Mouse (Mus musculus): ENCODE data around the gene Stx1a. TPM values are rescaled to one million over a fixed set of nuclear protein-coding genes. Genes with fewer than 3 reads are reported as not detected.
A peak's percentile ranks its signal among the peaks of the same experiment; 100 is the strongest.

Stx1a gene
- polyA plus RNA-seq, 1 experiment, result 6.8 TPM

DNA sequence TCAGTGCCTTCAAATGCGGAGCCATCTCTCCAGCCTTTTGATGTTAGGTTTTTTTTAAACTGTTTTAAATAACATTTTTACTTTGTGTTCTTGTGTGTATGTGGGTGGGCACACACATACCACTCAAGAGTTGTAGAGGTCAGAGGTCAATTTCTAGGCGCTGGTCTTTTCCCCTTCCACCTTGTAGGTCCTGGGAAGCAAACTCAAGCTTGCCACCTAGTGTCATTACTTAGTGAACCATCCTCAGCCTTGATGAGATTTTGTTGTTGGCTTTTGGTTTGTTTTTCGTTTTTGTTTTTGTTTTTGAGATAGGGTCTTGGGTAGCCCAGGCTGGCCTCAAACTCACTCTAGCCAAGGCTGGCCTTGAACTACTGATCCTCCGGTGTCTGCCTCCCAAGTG, 52.4 kb downstream of the Stx1a start:
- H3K27me3 ChIP-seq (ENCODE audit: control insufficient read depth, insufficient read depth, low read length), result no peaks in the 10 kb centered on the region
- H3K4me1 ChIP-seq (ENCODE audit: control insufficient read depth, insufficient read depth, low read length), result peaks cover 16% of the 10 kb centered on the region
- no peaks in the 10 kb centered on the region for H3K36me3 ChIP-seq (ENCODE audit: control insufficient read depth, insufficient read depth, low read length)
- H3K27ac ChIP-seq (ENCODE audit: control insufficient read depth, insufficient read depth, low read depth, low read length), result no peak overlapping the region
- H3K4me3 ChIP-seq (ENCODE audit: control insufficient read depth, low read depth, low read length), result no peak overlapping the region
- TF ChIP-seq CTCF (IDR thresholded peaks at IDR 0.05; ENCODE audit: control insufficient read depth, insufficient read depth, insufficient replicate concordance, low read depth, low read length) (no peak), POLR2A (IDR thresholded peaks at IDR 0.05; ENCODE audit: control insufficient read depth, low read depth, low read length) (no peak)

DNA sequence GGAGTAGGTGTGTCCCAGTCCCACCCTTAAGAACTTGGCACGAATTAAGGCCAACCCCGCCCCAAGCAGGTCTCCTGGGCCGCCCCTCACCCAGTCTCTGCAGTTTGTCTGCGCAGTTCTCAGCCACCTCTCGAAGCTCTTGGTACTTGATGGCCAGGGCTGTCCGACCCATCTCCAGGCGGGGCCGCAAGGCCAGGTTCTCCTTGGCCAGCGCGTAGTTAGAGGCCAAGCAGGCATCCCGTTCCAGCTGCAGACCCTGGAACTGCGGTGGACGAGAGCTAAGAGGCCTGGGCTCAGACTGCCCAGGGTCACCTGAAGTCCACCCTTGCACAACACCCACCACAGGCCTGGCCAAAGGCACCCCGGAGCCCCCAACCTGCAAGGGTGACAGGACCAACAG, 53.1 kb downstream of the Stx1a start:
- no peak overlapping the region for H3K4me3 ChIP-seq (ENCODE audit: control insufficient read depth, low read depth, low read length)
- peaks cover 18% of the 10 kb centered on the region for H3K4me1 ChIP-seq (ENCODE audit: control insufficient read depth, insufficient read depth, low read length)
- no peaks in the 10 kb centered on the region for H3K27me3 ChIP-seq (ENCODE audit: control insufficient read depth, insufficient read depth, low read length)
- no peak overlapping the region for H3K27ac ChIP-seq (ENCODE audit: control insufficient read depth, insufficient read depth, low read depth, low read length)
- no peaks in the 10 kb centered on the region for H3K36me3 ChIP-seq (ENCODE audit: control insufficient read depth, insufficient read depth, low read length)
- no peak for TF ChIP-seq CTCF (IDR thresholded peaks at IDR 0.05; ENCODE audit: control insufficient read depth, insufficient read depth, insufficient replicate concordance, low read depth, low read length)
- no peak for TF ChIP-seq POLR2A (IDR thresholded peaks at IDR 0.05; ENCODE audit: control insufficient read depth, low read depth, low read length)

DNA sequence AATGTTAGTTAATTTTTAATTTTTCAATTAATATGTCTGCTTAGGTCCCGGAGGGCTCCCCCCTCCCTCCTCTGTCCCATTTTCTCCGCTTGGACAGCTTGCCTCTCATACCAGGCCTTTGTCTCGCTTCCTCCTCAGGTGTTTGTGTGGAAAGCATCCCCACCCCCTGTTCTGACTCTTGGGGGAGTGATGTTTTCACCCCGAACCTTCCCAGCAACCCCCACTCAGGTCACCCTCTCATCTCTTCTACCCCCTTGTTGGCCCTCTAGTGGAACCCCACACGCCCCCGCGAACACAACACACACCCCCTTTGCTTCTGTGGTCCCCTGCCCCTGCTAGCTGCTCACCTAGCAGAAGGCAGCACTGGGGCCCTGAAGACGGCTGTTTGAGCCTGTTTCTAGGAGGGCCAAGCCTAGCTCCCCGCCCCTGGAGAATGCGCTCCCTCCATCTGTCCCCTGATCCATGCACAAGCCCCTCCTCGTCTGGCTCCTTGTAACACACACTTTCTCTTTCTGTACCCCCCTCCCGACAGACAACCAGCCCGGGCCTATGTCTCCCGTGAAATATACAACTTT, 53.7 kb downstream of the Stx1a start:
- no peaks in the 10 kb centered on the region for H3K27me3 ChIP-seq (ENCODE audit: control insufficient read depth, insufficient read depth, low read length)
- H3K4me3 ChIP-seq (ENCODE audit: control insufficient read depth, low read depth, low read length), result no peak overlapping the region
- no peak overlapping the region for H3K27ac ChIP-seq (ENCODE audit: control insufficient read depth, insufficient read depth, low read depth, low read length)
- no peaks in the 10 kb centered on the region for H3K36me3 ChIP-seq (ENCODE audit: control insufficient read depth, insufficient read depth, low read length)
- TF ChIP-seq POLR2A (IDR thresholded peaks at IDR 0.05; ENCODE audit: control insufficient read depth, low read depth, low read length), result no peak
- TF ChIP-seq CTCF (IDR thresholded peaks at IDR 0.05; ENCODE audit: control insufficient read depth, insufficient read depth, insufficient replicate concordance, low read depth, low read length), result no peak
- peaks cover 18% of the 10 kb centered on the region for H3K4me1 ChIP-seq (ENCODE audit: control insufficient read depth, insufficient read depth, low read length)

DNA sequence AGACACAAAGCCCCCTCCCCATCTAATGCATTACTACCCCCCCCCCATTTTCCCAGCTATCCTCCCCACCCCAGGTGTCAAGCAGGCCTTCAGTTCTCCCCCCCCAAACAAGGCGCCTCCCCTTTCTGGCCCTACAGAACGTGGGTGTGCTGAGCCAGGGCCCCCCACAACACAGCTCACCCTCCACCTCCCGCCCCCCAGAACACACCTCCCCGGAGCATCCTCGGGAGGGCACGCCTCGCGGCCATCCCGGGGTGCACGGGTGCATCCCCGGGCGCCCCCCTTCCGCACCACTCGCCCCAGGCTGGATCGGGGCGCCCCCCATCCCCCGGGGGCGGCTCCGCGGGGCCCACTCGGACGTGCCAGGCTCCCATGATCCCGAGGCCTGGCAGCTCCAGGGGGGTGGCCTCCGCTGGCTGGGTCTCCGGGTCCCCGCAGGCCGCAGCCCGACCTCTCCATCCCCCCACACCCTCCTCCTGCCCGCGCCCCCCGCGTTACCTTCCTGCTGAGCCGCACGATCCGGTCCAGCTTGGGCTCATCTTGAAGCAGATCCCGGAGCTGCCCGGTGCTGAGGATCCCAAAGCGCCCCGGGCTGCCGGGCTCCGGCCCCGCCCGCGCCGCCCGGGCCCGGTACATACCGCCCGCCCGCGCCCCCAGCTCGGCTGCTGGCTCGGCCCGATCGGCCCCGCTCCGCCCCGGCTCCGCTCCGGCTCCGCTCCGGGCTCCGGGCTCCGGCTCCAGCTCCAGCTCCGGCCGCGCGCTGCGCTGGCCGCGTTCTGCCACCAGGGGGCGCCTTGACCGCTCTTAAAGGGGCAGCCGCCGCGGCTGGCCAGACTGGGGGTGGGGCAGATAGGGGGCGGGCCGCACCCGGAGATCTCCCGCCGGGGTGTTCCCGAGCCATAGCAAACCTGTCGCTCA, 54.5 kb downstream of the Stx1a start, which contains the start of gene Vps37d:
Gene Vps37d (minus strand): TSS at position 703 of the 918 bp plus-strand sequence.
- no peak within 1 kb of the TSS for H3K27ac ChIP-seq (ENCODE audit: control insufficient read depth, insufficient read depth, low read depth, low read length)
- peak within 1 kb of the TSS; percentile 79 for H3K4me3 ChIP-seq (ENCODE audit: control insufficient read depth, low read depth, low read length)
- peaks cover 18% of the 10 kb centered on the region for H3K4me1 ChIP-seq (ENCODE audit: control insufficient read depth, insufficient read depth, low read length)
- no peaks in the 10 kb centered on the region for H3K27me3 ChIP-seq (ENCODE audit: control insufficient read depth, insufficient read depth, low read length)
- TF ChIP-seq POLR2A (IDR thresholded peaks at IDR 0.05; ENCODE audit: control insufficient read depth, low read depth, low read length), result no peak
- peak; percentile 79 for TF ChIP-seq CTCF (IDR thresholded peaks at IDR 0.05; ENCODE audit: control insufficient read depth, insufficient read depth, insufficient replicate concordance, low read depth, low read length)
- H3K36me3 ChIP-seq (ENCODE audit: control insufficient read depth, insufficient read depth, low read length), result no peaks in the 10 kb centered on the region

DNA sequence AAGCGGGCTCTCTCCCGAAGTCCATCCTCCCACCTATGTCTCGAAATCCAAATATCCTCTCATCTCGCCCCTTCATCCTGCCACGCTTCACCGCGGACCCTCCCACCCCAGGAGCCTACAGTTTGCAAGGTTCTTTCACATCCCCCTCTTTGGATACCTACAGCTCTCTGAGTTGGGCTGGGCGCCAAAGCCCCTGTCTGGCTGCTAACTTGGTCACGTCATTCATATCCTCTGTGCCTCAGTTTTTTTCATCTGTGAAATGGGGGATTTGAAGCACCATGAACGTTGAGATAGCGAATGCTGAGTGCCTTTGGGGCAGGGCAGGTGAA, 55.2 kb downstream of the Stx1a start:
- Histone ChIP-seq H3K27me3 (ENCODE audit: control insufficient read depth, insufficient read depth, low read length) (no peaks in the 10 kb centered on the region), H3K4me1 (ENCODE audit: control insufficient read depth, insufficient read depth, low read length) (peaks cover 12% of the 10 kb centered on the region), H3K36me3 (ENCODE audit: control insufficient read depth, insufficient read depth, low read length) (no peaks in the 10 kb centered on the region), H3K4me3 (ENCODE audit: control insufficient read depth, low read depth, low read length) (peak overlapping the region; percentile 78), H3K27ac (ENCODE audit: control insufficient read depth, insufficient read depth, low read depth, low read length) (no peak overlapping the region)
- TF ChIP-seq CTCF (IDR thresholded peaks at IDR 0.05; ENCODE audit: control insufficient read depth, insufficient read depth, insufficient replicate concordance, low read depth, low read length) (no peak; the same call in 1 of the 2 replicates), POLR2A (IDR thresholded peaks at IDR 0.05; ENCODE audit: control insufficient read depth, low read depth, low read length) (no peak)

DNA sequence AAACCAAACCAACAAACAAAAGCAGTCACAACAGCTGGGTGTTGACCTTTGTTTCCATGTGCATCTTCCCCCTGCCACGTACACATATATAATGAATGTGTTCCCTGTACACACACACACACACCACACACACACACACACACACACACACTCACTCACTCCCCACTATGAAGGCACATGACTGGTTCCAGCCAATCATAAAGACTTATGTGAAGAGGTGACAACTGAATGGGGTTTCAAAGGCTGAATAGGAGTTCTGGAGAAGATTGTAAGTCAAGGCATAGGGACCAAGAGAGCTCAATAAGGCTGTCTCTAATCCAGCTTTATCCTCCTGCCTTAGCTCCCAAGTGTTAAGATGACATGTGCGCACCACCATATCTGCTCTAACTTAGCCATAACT, 56.3 kb downstream of the Stx1a start:
- no peak overlapping the region for H3K27ac ChIP-seq (ENCODE audit: control insufficient read depth, insufficient read depth, low read depth, low read length)
- TF ChIP-seq POLR2A (IDR thresholded peaks at IDR 0.05; ENCODE audit: control insufficient read depth, low read depth, low read length), result no peak
- TF ChIP-seq CTCF (IDR thresholded peaks at IDR 0.05; ENCODE audit: control insufficient read depth, insufficient read depth, insufficient replicate concordance, low read depth, low read length), result no peak
- peaks cover 12% of the 10 kb centered on the region for H3K4me1 ChIP-seq (ENCODE audit: control insufficient read depth, insufficient read depth, low read length)
- H3K36me3 ChIP-seq (ENCODE audit: control insufficient read depth, insufficient read depth, low read length), result no peaks in the 10 kb centered on the region
- no peak overlapping the region for H3K4me3 ChIP-seq (ENCODE audit: control insufficient read depth, low read depth, low read length)
- H3K27me3 ChIP-seq (ENCODE audit: control insufficient read depth, insufficient read depth, low read length), result no peaks in the 10 kb centered on the region

DNA sequence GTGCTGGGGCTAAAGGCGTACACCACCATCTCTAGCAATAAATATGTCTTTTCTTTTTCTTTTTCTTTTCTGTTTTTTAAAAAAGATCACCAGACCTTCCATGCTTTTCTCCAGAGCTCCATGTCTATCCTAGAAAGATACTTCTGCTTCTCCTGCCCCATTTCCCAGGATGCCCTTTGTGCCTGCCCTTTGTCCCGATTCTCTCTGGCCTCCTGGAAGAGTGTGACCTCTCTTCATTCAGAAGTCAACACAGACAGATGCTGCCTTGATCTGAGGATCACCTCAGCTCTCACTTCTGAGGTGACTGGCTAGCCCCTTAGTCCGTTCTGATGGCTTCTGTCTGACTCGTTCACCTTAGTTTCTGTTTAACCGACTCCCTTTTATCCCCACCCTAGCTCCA, 57.3 kb downstream of the Stx1a start:
- Histone ChIP-seq H3K27ac (ENCODE audit: control insufficient read depth, insufficient read depth, low read depth, low read length) (no peak overlapping the region), H3K36me3 (ENCODE audit: control insufficient read depth, insufficient read depth, low read length) (no peaks in the 10 kb centered on the region), H3K4me1 (ENCODE audit: control insufficient read depth, insufficient read depth, low read length) (peaks cover 12% of the 10 kb centered on the region), H3K27me3 (ENCODE audit: control insufficient read depth, insufficient read depth, low read length) (no peaks in the 10 kb centered on the region), H3K4me3 (ENCODE audit: control insufficient read depth, low read depth, low read length) (no peak overlapping the region)
- TF ChIP-seq CTCF (IDR thresholded peaks at IDR 0.05; ENCODE audit: control insufficient read depth, insufficient read depth, insufficient replicate concordance, low read depth, low read length), result no peak
- TF ChIP-seq POLR2A (IDR thresholded peaks at IDR 0.05; ENCODE audit: control insufficient read depth, low read depth, low read length), result no peak

Data from testis, adult 2 months (tissue).